Mouse (Mus musculus) left cerebral cortex, adult 2 months (tissue): ENCODE data around the gene Zfp169. TPM values are rescaled to one million over a fixed set of nuclear protein-coding genes. Genes with fewer than 3 reads are reported as not detected.

ENCODE experiments used
- DNase-seq, 2 experiments: peaks; one replicate each; pipeline ENCODE4 v3.0.0; 2021 to 2022; ENCODE audit warnings: low spot score in 2 of 2, mixed read lengths in 1 of 2; ENCODE audit errors: extremely low spot score in 1 of 2
- H3K27ac ChIP-seq: fragments of 200-600 bp; 2 replicates; pipeline ENCODE4 v1.8.1; 2022
- H3K4me3 ChIP-seq: fragments of 200-600 bp; 2 replicates; pipeline ENCODE4 v1.8.1; 2022
- CTCF ChIP-seq: fragments of 200-600 bp; IDR thresholded peaks from 2 replicates; pipeline ENCODE4 v1.8.1; 2022; ENCODE audit warnings: antibody characterized with exemption, mild to moderate bottlenecking, moderate library complexity
- intact Hi-C: fragments of 180-260 bp; cut with DNase I; formaldehyde crosslinking; loops from one replicate; pipeline ENCODE4 v1.15.1; 2025
- total RNA-seq, 2 experiments: library from RNA; stranded (reverse); gene quantifications; 2 replicates each; pipeline ENCODE4 v1.2.3; 2021

Zfp169 gene
- total RNA-seq, 2 experiments from 2014 or later, result 24.2 to 28.5 TPM

GRCm38 (mm10) chr13:48508661-48509060 lies 4.6 kb downstream of the Zfp169 start:
- intact Hi-C loops, result no loop called here
- DNase-seq, result no peak
- no peak overlapping the region for H3K27ac ChIP-seq

GRCm38 (mm10) chr13:48502422-48502821 lies 10.8 kb downstream of the Zfp169 start:
- no peak for TF ChIP-seq CTCF
- Histone ChIP-seq H3K4me3 (no peak overlapping the region), H3K27ac (no peak overlapping the region)
- intact Hi-C loops, result no loop called here
- DNase-seq, result no peak

More at GRCm38 (mm10) chr13:48508661-48509060, 4.6 kb downstream of the Zfp169 start:
- TF ChIP-seq CTCF, result no peak
- H3K4me3 ChIP-seq, result no peak overlapping the region

- intact Hi-C loops, result no loop called here
- Histone ChIP-seq H3K4me3 (no peak overlapping the region), H3K27ac (no peak overlapping the region)
- DNase-seq, result no peak
- TF ChIP-seq CTCF, result no peak
Observed at GRCm38 (mm10) chr13:48498676-48499075, 14.6 kb downstream of the Zfp169 start.

- intact Hi-C loops, result no loop called here
- peak; percentile 69 to 76 for DNase-seq
- peak overlapping the region; percentile 14; the same call in 1 of the 2 replicates for H3K4me3 ChIP-seq
- no peak overlapping the region for H3K27ac ChIP-seq
- TF ChIP-seq CTCF, result peak; percentile 91
Observed at GRCm38 (mm10) chr13:48497693-48498221, 15.5 kb downstream of the Zfp169 start.

- TF ChIP-seq CTCF, result no peak
- Histone ChIP-seq H3K27ac (peak overlapping the region; percentile 54), H3K4me3 (no peak overlapping the region)
- intact Hi-C loops, result no loop called here
- DNase-seq, result no peak
Observed at GRCm38 (mm10) chr13:48493183-48493582, 20.1 kb downstream of the Zfp169 start.

GRCm38 (mm10) chr13:48490396-48491182 lies 22.7 kb downstream of the Zfp169 start:
- intact Hi-C loops, result no loop called here

GRCm38 (mm10) chr13:48483606-48484005 lies 29.6 kb downstream of the Zfp169 start:
- no peak for TF ChIP-seq CTCF
- intact Hi-C loops, result no loop called here
- Histone ChIP-seq H3K27ac (no peak overlapping the region), H3K4me3 (no peak overlapping the region)
- no peak for DNase-seq

More at GRCm38 (mm10) chr13:48490396-48491182, 22.7 kb downstream of the Zfp169 start:
- no peak for DNase-seq
- H3K4me3 ChIP-seq, result no peak overlapping the region
- no peak overlapping the region for H3K27ac ChIP-seq
- TF ChIP-seq CTCF, result no peak

- Histone ChIP-seq H3K4me3 (no peak overlapping the region), H3K27ac (no peak overlapping the region)
- intact Hi-C loops, result loop anchor here (10.0 kb wide), 2 partner anchors 624 to 1324 kb away; no protein-coding TSS in a partner anchor
- no peak for TF ChIP-seq CTCF
- no peak for DNase-seq
Observed at GRCm38 (mm10) chr13:48468656-48469180, 44.5 kb downstream of the Zfp169 start.

- H3K27ac ChIP-seq, result no peak overlapping the region
Observed at GRCm38 (mm10) chr13:48466186-48466585, 47.1 kb downstream of the Zfp169 start.

GRCm38 (mm10) chr13:48464170-48464569 lies 49.1 kb downstream of the Zfp169 start:
- no peak overlapping the region for H3K4me3 ChIP-seq
- TF ChIP-seq CTCF, result peak; percentile 86
- intact Hi-C loops, result loop anchor here (1.0 to 10.0 kb wide), 6 partner anchors 202 to 1319 kb away; partner anchors contain the start of gene Id4
- peak; percentile 80 for DNase-seq
- no peak overlapping the region for H3K27ac ChIP-seq

More at GRCm38 (mm10) chr13:48466186-48466585, 47.1 kb downstream of the Zfp169 start:
- DNase-seq, result no peak
- no peak overlapping the region for H3K4me3 ChIP-seq
- intact Hi-C loops, result loop anchor here (10.0 kb wide), 2 partner anchors 621 to 1321 kb away; no protein-coding TSS in a partner anchor
- no peak for TF ChIP-seq CTCF

GRCm38 (mm10) chr13:48459280-48459679 lies 54.0 kb downstream of the Zfp169 start:
- intact Hi-C loops, result no loop called here

GRCm38 (mm10) chr13:48448119-48448518 lies 65.1 kb downstream of the Zfp169 start:
- peak; percentile 15 to 23 for DNase-seq
- TF ChIP-seq CTCF, result no peak
- H3K27ac ChIP-seq, result no peak overlapping the region
- intact Hi-C loops, result loop anchor here (5.0 kb wide), 1 partner anchor 1101 kb away; no protein-coding TSS in a partner anchor
- H3K4me3 ChIP-seq, result no peak overlapping the region

More at GRCm38 (mm10) chr13:48459280-48459679, 54.0 kb downstream of the Zfp169 start:
- no peak for DNase-seq
- Histone ChIP-seq H3K27ac (no peak overlapping the region), H3K4me3 (no peak overlapping the region)
- no peak for TF ChIP-seq CTCF
